Mouse (Mus musculus) Patski (cell line): Measurements from ENCODE around the gene Gm6904. TPM values are rescaled to one million over a fixed set of nuclear protein-coding genes. Genes with fewer than 3 reads are reported as not detected.
"Not testable (repeated sequence)": the region's sequence is repeated elsewhere in the genome, so short reads cannot be mapped to it uniquely, and the experiment has no call there.

Experiments
- ATAC-seq: fragments of 100-300 bp; one replicate; pipeline ENCODE4 v1.8.0; 2021
- CTCF ChIA-PET: fragments of 350-600 bp; sonication (Branson Sonifier 250); formaldehyde crosslinking; loops from one replicate; lab custom pipeline; 2022; ENCODE audit warnings: inconsistent platforms; lab: Charles Lee
- POLR2A ChIA-PET: fragments of 350-600 bp; sonication (Branson Sonifier 250); formaldehyde crosslinking; loops from one replicate; lab custom pipeline; 2022; ENCODE audit warnings: antibody characterized with exemption, inconsistent platforms; lab: Charles Lee
- DNase-seq: peaks from one replicate; pipeline ENCODE4 v3.0.0-alpha.2; 2011; ENCODE audit warnings: low read depth, low spot score
- H3K27me3 ChIP-seq: fragments of 371-371 bp; one replicate; pipeline ENCODE4 v1.5.1; 2021
- CTCF ChIP-seq: fragments of 100-300 bp; IDR thresholded peaks from one replicate; pipeline ENCODE4 v1.5.1; 2021
- in situ Hi-C: fragments of 300-500 bp; cut with MboI; formaldehyde crosslinking; loops from 3 replicates; pipeline ENCODE4 v1.11.1; 2018; ENCODE audit warnings: low pct_unique_long_range_greater_than_20kb, mixed read lengths
- polyA plus RNA-seq: library from polyadenylated mRNA; unstranded; gene quantifications from one replicate; pipeline ENCODE4 v1.2.3, GENCODE M21; 2021

Gm6904 gene
- polyA plus RNA-seq: 0.17 TPM

DNA sequence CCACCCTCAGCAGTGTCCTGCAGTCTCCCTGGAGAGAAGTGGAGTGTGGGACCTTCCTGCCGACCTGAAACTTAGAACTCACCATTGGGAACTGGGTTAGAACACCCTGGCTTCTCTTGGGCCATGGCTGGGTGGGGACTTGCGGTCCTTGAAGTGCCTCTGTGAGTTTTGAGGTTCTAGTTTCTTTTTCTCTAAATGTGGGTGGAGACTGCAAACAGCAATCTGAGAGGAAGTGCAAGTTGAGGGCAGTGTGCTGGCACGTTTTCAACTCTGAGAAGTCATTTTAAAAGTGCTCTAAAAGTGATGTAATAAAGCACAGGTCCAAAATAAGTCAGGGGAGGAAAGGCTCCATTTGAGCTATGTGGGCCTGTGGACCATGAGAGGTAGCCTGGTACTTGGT is at the start of gene Gm6904:
Gene Gm6904 (minus strand): TSS at position 161 of the 400 bp plus-strand sequence.
- ChIA-PET CTCF (no interaction called here), POLR2A (no interaction called here)
- DNase-seq (no peak), ATAC-seq (no peak)
- no peak for TF ChIP-seq CTCF
- in situ Hi-C loops: no loop called here
- H3K27me3 ChIP-seq: no peaks in the 10 kb centered on the region

DNA sequence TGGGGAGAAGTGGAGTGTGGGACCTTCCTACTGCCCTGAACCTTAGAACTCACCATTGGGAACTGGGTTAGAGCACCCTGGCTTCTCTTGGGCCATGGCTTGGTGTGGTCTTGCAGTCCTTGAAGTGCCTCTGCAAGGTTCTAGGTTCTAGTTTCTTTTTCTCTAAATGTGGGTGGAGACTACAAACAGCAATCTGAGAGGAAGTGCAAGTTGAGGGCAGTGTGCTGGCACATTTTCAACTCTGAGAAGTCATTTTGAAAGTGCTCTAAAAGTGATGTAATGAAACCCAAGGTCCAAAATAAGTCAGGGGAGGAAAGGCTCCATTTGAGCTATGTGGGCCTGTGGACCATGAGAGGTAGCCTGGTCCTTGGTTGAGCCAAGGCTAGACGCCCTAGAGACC is 37.4 kb upstream of the Gm6904 start, which contains the start of gene Phf11a:
Gene Phf11a (minus strand): TSS at position 132 of the 400 bp plus-strand sequence.
- CTCF ChIA-PET, POLR2A ChIA-PET, ATAC-seq, in situ Hi-C loops, DNase-seq, H3K27me3 ChIP-seq: not testable (repeated sequence)

- POLR2A ChIA-PET, DNase-seq, in situ Hi-C loops, H3K27me3 ChIP-seq, CTCF ChIA-PET, ATAC-seq: not testable (repeated sequence)
Measured at GRCm38 (mm10) chr14:59291769-59292168, 31.8 kb upstream of the Gm6904 start.

DNA sequence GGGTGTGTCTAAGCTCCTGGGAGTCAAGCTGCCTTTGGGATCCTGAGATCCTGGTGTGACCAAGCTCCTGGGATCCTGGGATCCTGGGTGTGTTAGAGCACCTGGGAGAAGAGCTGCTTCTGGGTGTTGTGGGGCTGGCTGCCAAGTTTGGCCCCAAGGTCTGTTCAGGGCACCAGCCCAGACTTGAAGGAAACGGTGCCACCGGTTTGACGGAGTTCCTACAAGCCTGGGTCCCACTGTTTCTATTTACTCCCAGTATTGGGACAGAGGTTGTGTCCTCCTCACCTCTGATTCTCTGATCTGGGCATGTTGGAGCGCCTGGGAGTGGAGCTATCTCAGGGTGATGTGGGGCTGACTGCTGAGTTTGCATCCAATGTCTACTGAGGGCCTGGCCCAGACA is 14.9 kb upstream of the Gm6904 start:
- POLR2A ChIA-PET, in situ Hi-C loops, DNase-seq, ATAC-seq, CTCF ChIA-PET, H3K27me3 ChIP-seq: not testable (repeated sequence)

- POLR2A ChIA-PET, H3K27me3 ChIP-seq, CTCF ChIA-PET, DNase-seq, in situ Hi-C loops, ATAC-seq: not testable (repeated sequence)
Measured at GRCm38 (mm10) chr14:59255861-59256260, 4.2 kb downstream of the Gm6904 start.

GRCm38 (mm10) chr14:59250350-59250749 is 9.7 kb downstream of the Gm6904 start:
- in situ Hi-C loops, POLR2A ChIA-PET, DNase-seq, CTCF ChIA-PET, ATAC-seq, H3K27me3 ChIP-seq: not testable (repeated sequence)
- TF ChIP-seq CTCF: peak; percentile 9

DNA sequence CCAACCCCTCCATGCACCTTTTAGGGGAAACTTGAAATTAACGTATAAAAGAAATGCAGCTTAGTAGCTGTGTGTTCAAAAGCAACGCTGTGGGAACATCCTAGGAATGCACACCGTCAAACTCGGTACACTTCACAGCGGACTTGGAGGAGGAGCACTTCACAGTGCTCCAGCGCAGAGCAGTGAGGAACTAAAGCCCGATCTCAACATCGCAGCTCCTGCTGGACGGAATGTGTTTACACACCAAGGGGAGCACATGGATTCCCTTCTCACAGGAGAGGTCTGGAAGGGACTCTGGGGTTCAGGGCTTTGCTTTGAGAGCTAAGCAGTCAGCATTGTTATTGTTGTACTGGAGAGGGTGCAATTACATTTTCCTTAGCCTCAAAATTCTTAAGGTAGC is 26.4 kb downstream of the Gm6904 start:
- CTCF ChIA-PET: no interaction called here

DNA sequence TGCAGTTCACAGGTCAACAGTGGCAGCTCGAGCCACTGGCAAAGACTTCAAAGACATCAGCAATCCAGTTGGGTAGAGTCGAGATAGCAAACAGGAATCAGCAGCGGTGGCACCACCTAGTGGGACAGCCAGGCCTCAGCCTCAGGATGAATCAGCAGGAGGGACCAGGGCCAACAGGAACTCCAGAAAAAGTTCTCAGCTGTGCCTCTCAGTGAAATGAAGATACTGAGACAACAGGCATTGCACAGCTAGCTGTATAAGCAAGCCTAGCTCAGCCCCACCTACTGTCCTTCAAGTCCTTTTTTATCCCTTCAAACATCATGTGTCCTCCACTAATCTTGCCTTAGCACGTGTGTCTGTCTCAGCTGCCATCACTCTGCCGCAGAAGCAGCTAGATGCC is 28.0 kb downstream of the Gm6904 start:
- no peaks in the 10 kb centered on the region for H3K27me3 ChIP-seq
- in situ Hi-C loops: loop anchor here (5.0 kb wide), 1 partner anchor 90 kb away; no protein-coding TSS in a partner anchor
- ATAC-seq (no peak), DNase-seq (no peak)
- peak; percentile 35 for TF ChIP-seq CTCF
- ChIA-PET POLR2A (no interaction called here), CTCF (no interaction called here)

More for the DNA sequence above, 26.4 kb downstream of the Gm6904 start:
- DNase-seq (no peak), ATAC-seq (no peak)
- in situ Hi-C loops: loop anchor here (5.0 kb wide), 1 partner anchor 89 kb away; no protein-coding TSS in a partner anchor
- no peak for TF ChIP-seq CTCF
- no peaks in the 10 kb centered on the region for H3K27me3 ChIP-seq
- POLR2A ChIA-PET: no interaction called here

DNA sequence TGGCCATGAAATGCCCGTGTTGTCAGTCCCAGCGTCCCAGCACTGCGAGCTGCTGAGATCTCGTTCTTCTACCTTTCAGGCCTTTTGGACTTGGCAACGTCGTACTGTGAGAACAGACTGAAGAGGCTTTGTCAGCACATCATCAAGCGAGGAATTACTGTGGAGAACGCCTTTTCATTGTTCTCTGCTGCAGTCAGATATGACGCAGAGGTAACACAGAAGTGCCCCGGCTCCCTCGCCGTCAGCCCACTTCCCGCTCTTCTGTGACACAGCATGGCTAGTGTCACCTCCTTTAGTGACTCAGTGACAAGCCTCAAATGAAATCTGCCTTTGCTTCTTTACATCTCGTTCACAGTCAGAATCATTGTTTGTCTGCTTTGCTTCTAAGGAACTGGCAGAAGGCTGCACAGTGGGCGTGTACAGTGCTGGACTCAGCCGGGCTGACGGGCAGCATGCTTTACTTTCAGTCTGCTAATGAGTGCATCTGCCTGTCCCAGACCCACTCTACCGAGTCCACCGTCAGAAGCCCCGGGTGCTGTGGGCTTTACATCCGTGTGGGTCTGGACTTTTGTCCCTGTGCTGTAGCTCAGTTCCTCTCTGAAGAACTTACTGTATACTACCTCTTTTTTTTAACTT is 29.6 kb downstream of the Gm6904 start:
- ChIA-PET POLR2A (no interaction called here), CTCF (interaction anchor here (1.2 to 1.4 kb wide), 2 partner anchors 10 to 21 kb away, joined by 3 read pairs; no protein-coding TSS in a partner anchor)
- TF ChIP-seq CTCF: no peak
- ATAC-seq (no peak), DNase-seq (no peak)
- in situ Hi-C loops: loop anchor here (5.0 kb wide), 1 partner anchor 92 kb away; no protein-coding TSS in a partner anchor
- no peaks in the 10 kb centered on the region for H3K27me3 ChIP-seq

GRCm38 (mm10) chr14:59229822-59230221 is 30.2 kb downstream of the Gm6904 start:
- POLR2A ChIA-PET: no interaction called here
- H3K27me3 ChIP-seq: no peaks in the 10 kb centered on the region
- CTCF ChIA-PET: interaction anchor here (1.4 kb wide), 1 partner anchor 21 kb away, joined by 3 read pairs; no protein-coding TSS in a partner anchor
- TF ChIP-seq CTCF: no peak
- DNase-seq (no peak), ATAC-seq (no peak)
- in situ Hi-C loops: loop anchor here (5.0 kb wide), 1 partner anchor 92 kb away; no protein-coding TSS in a partner anchor

GRCm38 (mm10) chr14:59226240-59226639 is 33.8 kb downstream of the Gm6904 start:
- no peak for TF ChIP-seq CTCF
- H3K27me3 ChIP-seq: no peaks in the 10 kb centered on the region
- CTCF ChIA-PET: no interaction called here
- no peak for ATAC-seq
- POLR2A ChIA-PET: no interaction called here
- in situ Hi-C loops: no loop called here
- DNase-seq: no peak
